Mouse (Mus musculus) CH12.LX (cell line): ENCODE measurements around the gene D1Pas1. TPM values are rescaled to one million over a fixed set of nuclear protein-coding genes. Genes with fewer than 3 reads are reported as not detected.

Experiments
- DNase-seq: peaks from one replicate; pipeline ENCODE4 v3.0.0-alpha.2; 2013; ENCODE audit errors: extremely low read depth
- H3K27ac ChIP-seq: 2 replicates; pipeline ENCODE4 v1.5.1; 2012; ENCODE audit warnings: low read depth, mild to moderate bottlenecking, control low read depth, moderate library complexity; ENCODE audit not compliant: insufficient read depth
- H3K27me3 ChIP-seq: replicated peaks from 2 replicates; pipeline ENCODE3; 2012; ENCODE audit warnings: inconsistent platforms
- H3K36me3 ChIP-seq, 2 experiments: replicated peaks in 1 of 2; 2 replicates each; pipeline versions ENCODE3 to v1.6.1; 2012; ENCODE audit warnings: inconsistent platforms in 1 of 2, low read length in 1 of 2, mild to moderate bottlenecking in 1 of 2, mixed read lengths in 1 of 2, moderate library complexity in 1 of 2; ENCODE audit not compliant: control insufficient read depth in 1 of 2, insufficient read depth in 1 of 2
- H3K4me1 ChIP-seq, 2 experiments: 2 replicates each; pipeline ENCODE4 v1.6.1; 2012; ENCODE audit warnings: inconsistent platforms in 1 of 2, moderate library complexity in 1 of 2; ENCODE audit not compliant: insufficient read depth in 2 of 2, control insufficient read depth in 1 of 2
- H3K4me2 ChIP-seq: 2 replicates; pipeline ENCODE4 v1.6.1; 2012; ENCODE audit warnings: low read depth, mild to moderate bottlenecking, control low read depth; ENCODE audit not compliant: poor library complexity, insufficient read depth, severe bottlenecking
- H3K4me3 ChIP-seq, 3 experiments: fragments of 150-350 bp in 1 of 3; sonication (generic) in 1 of 3; replicated peaks in 1 of 3; 2 replicates each; pipeline versions ENCODE3 to v1.5.1; 2011 to 2012; ENCODE audit warnings: low read depth in 2 of 3, low read length in 2 of 3, mild to moderate bottlenecking in 2 of 3, moderate library complexity in 2 of 3, control low read depth in 1 of 3, improper control_type of control experiment in 1 of 3, inconsistent platforms in 1 of 3, mixed read lengths in 1 of 3; ENCODE audit not compliant: poor library complexity in 1 of 3
- H3K79me2 ChIP-seq: replicated peaks from 2 replicates; pipeline ENCODE4 v1.6.1; 2012; ENCODE audit warnings: mild to moderate bottlenecking, moderate library complexity; ENCODE audit not compliant: control insufficient read depth, poor library complexity, insufficient read depth, severe bottlenecking; ENCODE audit errors: extremely low read depth
- H3K9ac ChIP-seq: 2 replicates; pipeline ENCODE4 v1.6.1; 2012; ENCODE audit warnings: low read depth, mild to moderate bottlenecking, control low read depth, moderate library complexity; ENCODE audit not compliant: insufficient read depth
- H3K9me3 ChIP-seq: replicated peaks from 2 replicates; pipeline ENCODE3; 2012; ENCODE audit warnings: low read length, inconsistent platforms, mixed read lengths
- CHD1 ChIP-seq: IDR thresholded peaks from 2 replicates; pipeline ENCODE4 v1.6.1; 2012; ENCODE audit warnings: low read depth, low read length, improper control_type of control experiment, inconsistent platforms
- CHD2 ChIP-seq: IDR thresholded peaks from 2 replicates; pipeline ENCODE4 v1.6.1; 2011; ENCODE audit warnings: low read length, improper control_type of control experiment
- CTCF ChIP-seq, 2 experiments: IDR thresholded peaks in 1 of 2; conservative IDR thresholded peaks in 1 of 2; 2 replicates each; pipeline ENCODE4 v1.5.1; 2011 to 2012; ENCODE audit warnings: low read depth in 2 of 2, low read length in 2 of 2, improper control_type of control experiment in 1 of 2, inconsistent platforms in 1 of 2, mild to moderate bottlenecking in 1 of 2, moderate library complexity in 1 of 2
- E2F4 ChIP-seq: IDR thresholded peaks from 2 replicates; pipeline ENCODE4 v1.6.1; 2011; ENCODE audit warnings: low read depth, low read length, improper control_type of control experiment; ENCODE audit not compliant: insufficient replicate concordance
- ELF1 ChIP-seq: IDR thresholded peaks from 2 replicates; pipeline ENCODE4 v1.6.1; 2014; ENCODE audit warnings: low read depth, mild to moderate bottlenecking, inconsistent platforms, low read length, improper control_type of control experiment
- GABPA ChIP-seq: IDR thresholded peaks from 2 replicates; pipeline ENCODE4 v1.6.1; 2012; ENCODE audit warnings: low read depth, low read length, improper control_type of control experiment, inconsistent platforms; ENCODE audit not compliant: insufficient replicate concordance
- IRF4 ChIP-seq: IDR thresholded peaks from 2 replicates; pipeline ENCODE4 v1.6.1; 2014; ENCODE audit warnings: low read depth, mild to moderate bottlenecking, inconsistent platforms, low read length, improper control_type of control experiment
- JUN ChIP-seq: IDR thresholded peaks from 2 replicates; pipeline ENCODE4 v1.6.1; 2011; ENCODE audit warnings: low read depth, mild to moderate bottlenecking, low read length, improper control_type of control experiment, moderate library complexity; ENCODE audit not compliant: insufficient read depth
- KAT2A ChIP-seq: IDR thresholded peaks from 2 replicates; pipeline ENCODE4 v1.6.1; 2012; ENCODE audit warnings: low read length, improper control_type of control experiment, inconsistent platforms; ENCODE audit not compliant: insufficient replicate concordance
- MAX ChIP-seq: IDR thresholded peaks from 2 replicates; pipeline ENCODE4 v1.6.1; 2011; ENCODE audit warnings: low read length, improper control_type of control experiment
- MAZ ChIP-seq: IDR thresholded peaks from 2 replicates; pipeline ENCODE4 v1.6.1; 2012; ENCODE audit warnings: low read depth, mild to moderate bottlenecking, inconsistent platforms, low read length, improper control_type of control experiment, moderate library complexity
- MEF2A ChIP-seq: IDR thresholded peaks from 2 replicates; pipeline ENCODE4 v1.6.1; 2014; ENCODE audit warnings: low read depth, mild to moderate bottlenecking, inconsistent platforms, low read length, improper control_type of control experiment, borderline replicate concordance
- MXI1 ChIP-seq: IDR thresholded peaks from 2 replicates; pipeline ENCODE4 v1.6.1; 2011; ENCODE audit warnings: mild to moderate bottlenecking, low read depth, low read length, improper control_type of control experiment
- NRF1 ChIP-seq: IDR thresholded peaks from 2 replicates; pipeline ENCODE4 v1.6.1; 2014; ENCODE audit warnings: low read depth, mild to moderate bottlenecking, inconsistent platforms, low read length, improper control_type of control experiment, moderate library complexity
- PAX5 ChIP-seq: IDR thresholded peaks from 2 replicates; pipeline ENCODE4 v1.6.1; 2012; ENCODE audit warnings: low read length, inconsistent platforms, mixed read lengths
- POLR2A ChIP-seq: IDR thresholded peaks from 2 replicates; pipeline ENCODE4 v1.6.1; 2011; ENCODE audit warnings: low read depth, mild to moderate bottlenecking, improper control_type of control experiment, low read length
- POLR2AphosphoS2 ChIP-seq: IDR thresholded peaks from 2 replicates; pipeline ENCODE4 v1.6.1; 2011; ENCODE audit warnings: low read depth, low read length, improper control_type of control experiment
- SIN3A ChIP-seq: IDR thresholded peaks from 2 replicates; pipeline ENCODE4 v1.6.1; 2012; ENCODE audit warnings: low read length, improper control_type of control experiment, inconsistent platforms
- SMC3 ChIP-seq: IDR thresholded peaks from 2 replicates; pipeline ENCODE4 v1.6.1; 2011; ENCODE audit warnings: low read depth, low read length, improper control_type of control experiment
- TCF12 ChIP-seq: IDR thresholded peaks from 2 replicates; pipeline ENCODE4 v1.6.1; 2014; ENCODE audit warnings: low read depth, mild to moderate bottlenecking, inconsistent platforms, low read length, improper control_type of control experiment
- USF1 ChIP-seq: IDR thresholded peaks from 2 replicates; pipeline ENCODE4 v1.6.1; 2014; ENCODE audit warnings: low read depth, mild to moderate bottlenecking, inconsistent platforms, low read length, improper control_type of control experiment
- ZC3H11A ChIP-seq: IDR thresholded peaks from 2 replicates; pipeline ENCODE4 v1.6.1; 2012; ENCODE audit warnings: low read depth, mild to moderate bottlenecking, inconsistent platforms, low read length, improper control_type of control experiment
- ZMIZ1 ChIP-seq: IDR thresholded peaks from 2 replicates; pipeline ENCODE4 v1.6.1; 2012; ENCODE audit warnings: low read depth, mild to moderate bottlenecking, inconsistent platforms, low read length, improper control_type of control experiment
- dilution Hi-C: fragments of 300-500 bp; cut with MboI; formaldehyde crosslinking; loops from 2 replicates; pipeline ENCODE4 v1.14.3; 2020; ENCODE audit warnings: low sequenced_read_pairs; ENCODE audit not compliant: extremely low pct_unique_long_range_greater_than_20kb, extremely low pct_ligation_motif_present
- in situ Hi-C: fragments of 300-500 bp; cut with MboI; formaldehyde crosslinking; loops from 3 replicates; pipeline ENCODE4 v1.14.3; 2019; ENCODE audit warnings: low sequenced_read_pairs, low pct_ligation_motif_present, low pct_unique_long_range_greater_than_20kb, mixed read lengths
- polyA plus RNA-seq: library from polyadenylated mRNA; unstranded; fragments of >175 nt; gene quantifications from 2 replicates; pipeline ENCODE4 v1.2.1, GENCODE M21; 2012; ENCODE audit warnings: low read depth; ENCODE audit not compliant: insufficient read length
- total RNA-seq, 2 experiments: library from RNA; depleted of rRNA; stranded (reverse); fragments of 300-350 nt in 1 of 2; fragments of >200 nt in 1 of 2; gene quantifications; 2 replicates each; pipeline ENCODE4 v1.2.3; 2012 to 2014

Gene D1Pas1
- total and polyA plus RNA-seq, 3 experiments, result not detected

- TF ChIP-seq PAX5, result no peak
- no peak for TF ChIP-seq CHD1
- TF ChIP-seq POLR2AphosphoS2, result no peak
- no peak for TF ChIP-seq TCF12
- TF ChIP-seq CTCF (conservative IDR thresholded peaks at IDR 0.05 in 1 of 2, IDR thresholded peaks at IDR 0.05 in 1 of 2; ENCODE audit: low read depth in 2 of 2, low read length in 2 of 2), result no peak
- TF ChIP-seq USF1, result no peak
- TF ChIP-seq MAZ, result no peak
- no peak for TF ChIP-seq MXI1
- no peak for TF ChIP-seq E2F4
- no peak for TF ChIP-seq IRF4
- H3K27me3 ChIP-seq, result no peaks in the 10 kb centered on the region
- H3K9me3 ChIP-seq, result no peaks in the 10 kb centered on the region
- dilution Hi-C loops, result no loop called here
- H3K9ac ChIP-seq, result no peak overlapping the region
- no peak overlapping the region for H3K27ac ChIP-seq
- H3K4me3 ChIP-seq, result no peak overlapping the region
- no peaks in the 10 kb centered on the region for H3K79me2 ChIP-seq
- no peaks in the 10 kb centered on the region for H3K36me3 ChIP-seq
- no peak for DNase-seq
- H3K4me1 ChIP-seq, result peaks cover 0 to 18% of the 10 kb centered on the region in 2 experiments; a peak in 2 of 4 replicates
- no peak overlapping the region for H3K4me2 ChIP-seq
- in situ Hi-C loops, result no loop called here
These were observed 18.9 kb downstream of the D1Pas1 start for GRCm38 (mm10) chr1:186986086-186986485.

- no peak for DNase-seq
- in situ Hi-C loops, result no loop called here
- dilution Hi-C loops, result no loop called here
- Histone ChIP-seq H3K27ac (no peak overlapping the region), H3K4me3 (no peak overlapping the region), H3K9me3 (no peaks in the 10 kb centered on the region), H3K4me1 (peaks cover 0 to 20% of the 10 kb centered on the region in 2 experiments; a peak in 2 of 4 replicates), H3K36me3 (no peaks in the 10 kb centered on the region), H3K9ac (no peak overlapping the region), H3K4me2 (no peak overlapping the region), H3K79me2 (no peaks in the 10 kb centered on the region), H3K27me3 (no peaks in the 10 kb centered on the region)
- TF ChIP-seq KAT2A (no peak), MAX (no peak), SMC3 (no peak), CHD2 (no peak), JUN (no peak), TCF12 (no peak), USF1 (no peak), E2F4 (no peak), SIN3A (no peak)
These were observed 19.3 kb downstream of the D1Pas1 start for GRCm38 (mm10) chr1:186986506-186986905.

- dilution Hi-C loops, result no loop called here
- no peak overlapping the region for H3K27ac ChIP-seq
- H3K79me2 ChIP-seq, result no peaks in the 10 kb centered on the region
- no peak for DNase-seq
- H3K9me3 ChIP-seq, result no peaks in the 10 kb centered on the region
- TF ChIP-seq POLR2A (no peak), MAZ (no peak), KAT2A (no peak), ELF1 (no peak), MEF2A (no peak), GABPA (no peak), POLR2AphosphoS2 (no peak), MAX (no peak), USF1 (no peak), TCF12 (no peak), ZC3H11A (no peak), NRF1 (no peak), ZMIZ1 (no peak)
- TF ChIP-seq, all 38 proteins: peak for 0
- no peak overlapping the region for H3K4me3 ChIP-seq
- in situ Hi-C loops, result no loop called here
- H3K9ac ChIP-seq, result no peak overlapping the region
- no peaks in the 10 kb centered on the region for H3K27me3 ChIP-seq
- no peak overlapping the region for H3K4me2 ChIP-seq
- no peaks in the 10 kb centered on the region for H3K36me3 ChIP-seq
- H3K4me1 ChIP-seq, result peaks cover 0 to 17% of the 10 kb centered on the region in 2 experiments; a peak in 2 of 4 replicates
These were observed 21.1 kb downstream of the D1Pas1 start for GRCm38 (mm10) chr1:186988281-186988682.
